Comparison of ENCODE assay signal across 20 mouse cellular contexts in the genomic region with DNA sequence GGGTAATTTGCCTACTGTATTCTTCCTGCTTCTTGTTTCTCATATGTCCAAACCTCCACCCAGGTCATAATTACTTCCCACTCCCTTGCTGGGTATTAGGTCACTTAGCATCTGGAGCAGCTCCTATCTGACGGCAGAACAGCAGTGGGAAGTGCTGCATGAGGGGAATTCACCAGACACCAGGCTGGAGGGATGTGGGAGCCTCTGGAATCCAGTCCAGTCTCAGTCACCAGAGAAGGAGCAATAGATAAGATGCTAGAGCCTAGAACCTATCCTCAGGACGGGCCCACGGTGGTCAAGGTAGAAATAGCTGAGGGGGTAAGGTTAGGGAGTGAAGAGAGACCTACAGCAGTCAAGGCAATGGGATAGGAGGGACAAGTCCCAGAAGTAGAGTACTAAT.
A peak's percentile ranks its signal among the peaks of the same experiment; 100 is the strongest.
DNase-seq lines count a peak whose midpoint lies in the region; ATAC-seq lines count a peak whose summit lies in the region.
"Had no signal": no experiment of that assay in that cellular context is flagged by ENCODE, and none has a peak within 500 bp of the region (broad histone marks: within the 10 kb centered on the region; RNA-seq: fewer than 3 reads in every experiment).

No protein-coding gene starts in this region.

- no peaks in the 10 kb centered on the region for H3K27me3 ChIP-seq in embryonic facial prominence, embryonic 15.5 days
- H3K27me3 ChIP-seq in embryonic facial prominence, embryonic 10.5 days (replicated peaks; ENCODE audit: low read depth, poor library complexity, severe bottlenecking) = no peaks in the 10 kb centered on the region; the same call in 1 of the 2 replicates
- peaks cover 19% of the 10 kb centered on the region; the same call in 1 of the 2 replicates for H3K27me3 ChIP-seq in heart, embryonic 10.5 days (ENCODE audit: insufficient read depth, poor library complexity, severe bottlenecking)
- H3K27me3 ChIP-seq in midbrain, embryonic 11.5 days (ENCODE audit: control insufficient read depth, insufficient read depth, low read length) = no peaks in the 10 kb centered on the region
- H3K27me3 ChIP-seq in midbrain, embryonic 14.5 days (ENCODE audit: control insufficient read depth, insufficient read depth, low read length) = no peaks in the 10 kb centered on the region

- H3K9ac ChIP-seq in embryonic facial prominence, embryonic 15.5 days = no peak overlapping the region
- H3K9ac ChIP-seq in midbrain, embryonic 11.5 days (ENCODE audit: low read length) = no peak overlapping the region
- no peak overlapping the region for H3K9ac ChIP-seq in midbrain, embryonic 14.5 days (replicated peaks; ENCODE audit: low read length)

- no peak overlapping the region for H3K4me3 ChIP-seq in embryonic facial prominence, embryonic 15.5 days (replicated peaks)
- no peak overlapping the region for H3K4me3 ChIP-seq in embryonic facial prominence, embryonic 10.5 days
- H3K4me3 ChIP-seq in heart, embryonic 10.5 days = no peak overlapping the region
- no peak overlapping the region for H3K4me3 ChIP-seq in midbrain, embryonic 11.5 days (ENCODE audit: low read depth, low read length)
- H3K4me3 ChIP-seq in midbrain, embryonic 14.5 days (replicated peaks; ENCODE audit: low read depth, low read length) = no peak overlapping the region

- H3K9me3 ChIP-seq in embryonic facial prominence, embryonic 15.5 days (replicated peaks) = no peaks in the 10 kb centered on the region
- no peaks in the 10 kb centered on the region for H3K9me3 ChIP-seq in embryonic facial prominence, embryonic 10.5 days
- no peaks in the 10 kb centered on the region for H3K9me3 ChIP-seq in heart, embryonic 10.5 days
- H3K9me3 ChIP-seq in midbrain, embryonic 11.5 days (ENCODE audit: control insufficient read depth, low read length) = no peaks in the 10 kb centered on the region
- H3K9me3 ChIP-seq in midbrain, embryonic 14.5 days (ENCODE audit: control insufficient read depth, low read length) = no peaks in the 10 kb centered on the region
- H3K9me3 ChIP-seq: G1E had no signal

- no peaks in the 10 kb centered on the region for H3K36me3 ChIP-seq in embryonic facial prominence, embryonic 15.5 days
- H3K36me3 ChIP-seq in embryonic facial prominence, embryonic 10.5 days (replicated peaks) = no peaks in the 10 kb centered on the region
- H3K36me3 ChIP-seq in heart, embryonic 10.5 days = no peaks in the 10 kb centered on the region
- no peaks in the 10 kb centered on the region for H3K36me3 ChIP-seq in midbrain, embryonic 11.5 days (ENCODE audit: control insufficient read depth, insufficient read depth, low read length)
- H3K36me3 ChIP-seq in midbrain, embryonic 14.5 days (ENCODE audit: control insufficient read depth, insufficient read depth, low read length) = no peaks in the 10 kb centered on the region
- H3K36me3 ChIP-seq: G1E had no signal

- ATAC-seq in embryonic facial prominence, embryonic 15.5 days (ENCODE audit: insufficient number of reproducible peaks, low FRiP score, low TSS enrichment, low read depth) = no peak
- no peak for ATAC-seq in midbrain, embryonic 11.5 days (ENCODE audit: low FRiP score)
- ATAC-seq in midbrain, embryonic 14.5 days (ENCODE audit: low FRiP score, low TSS enrichment) = no peak
- ATAC-seq: activated CD4-positive, CD25-positive, alpha-beta regulatory T cell, adult 4 months; CD4-positive, CD25-positive, alpha-beta regulatory T cell, adult 4 months; Patski had no signal

- peaks cover 12% of the 10 kb centered on the region for H3K4me1 ChIP-seq in embryonic facial prominence, embryonic 15.5 days
- H3K4me1 ChIP-seq in embryonic facial prominence, embryonic 10.5 days = peaks cover 8% of the 10 kb centered on the region
- H3K4me1 ChIP-seq in heart, embryonic 10.5 days = 0 out of 2 replicates have a peak, but pooled peaks cover 3% of the 10 kb centered on the region
- H3K4me1 ChIP-seq in midbrain, embryonic 11.5 days (ENCODE audit: control insufficient read depth, insufficient read depth, low read length) = no peaks in the 10 kb centered on the region
- no peaks in the 10 kb centered on the region for H3K4me1 ChIP-seq in midbrain, embryonic 14.5 days (ENCODE audit: control insufficient read depth, insufficient read depth, low read length)

- no peak for DNase-seq in embryonic facial prominence, embryonic 10.5 days (ENCODE audit: low spot score)
- DNase-seq in heart, adult 11 months = peak; percentile 53
- no peak for DNase-seq in heart, embryonic 10.5 days (ENCODE audit: low spot score)
- DNase-seq in midbrain, embryonic 11.5 days (ENCODE audit: low spot score, missing footprints) = peak; percentile 70
- no peak for DNase-seq in midbrain, embryonic 14.5 days
- DNase-seq: adrenal gland, adult 2 months; adrenal gland, adult 8-10 months; adrenal gland, postnatal 10 days; adrenal gland, postnatal 14 days; adrenal gland, postnatal 25 days; adrenal gland, postnatal 36 days; B cell, adult 2 months; cerebellum, adult 11 months; cerebellum, adult 11-12 months; cerebellum, adult 18-20 months had no signal

- no peak overlapping the region for H3K4me2 ChIP-seq in embryonic facial prominence, embryonic 15.5 days (replicated peaks)
- H3K4me2 ChIP-seq in midbrain, embryonic 11.5 days = no peak overlapping the region
- H3K4me2 ChIP-seq in midbrain, embryonic 14.5 days (ENCODE audit: low read length) = no peak overlapping the region

- WGBS in embryonic facial prominence, embryonic 15.5 days = 81% methylated on average over 3 of the region's 3 CpGs
- WGBS in embryonic facial prominence, embryonic 10.5 days = 85% methylated on average over 3 of the region's 3 CpGs
- 52% methylated on average over 3 of the region's 3 CpGs for WGBS in heart, embryonic 10.5 days
- WGBS in midbrain, embryonic 11.5 days = 91% methylated on average over 3 of the region's 3 CpGs
- 89% methylated on average over 3 of the region's 3 CpGs for WGBS in midbrain, embryonic 14.5 days

- H3K27ac ChIP-seq in embryonic facial prominence, embryonic 15.5 days (replicated peaks) = peak overlapping the region; percentile 65
- H3K27ac ChIP-seq in embryonic facial prominence, embryonic 10.5 days (replicated peaks) = no peak overlapping the region
- no peak overlapping the region for H3K27ac ChIP-seq in heart, embryonic 10.5 days
- no peak overlapping the region for H3K27ac ChIP-seq in midbrain, embryonic 11.5 days (ENCODE audit: low read depth, low read length)
- H3K27ac ChIP-seq in midbrain, embryonic 14.5 days (replicated peaks; ENCODE audit: low read depth, low read length) = no peak overlapping the region

Comparison
In these comparisons a context has a peak if more than half of its experiments do, and no peak if none do; other contexts are left out.
1. DNase-seq: peak in heart, adult 11 months (single experiment) and midbrain, embryonic 11.5 days (single experiment); none in embryonic facial prominence, embryonic 10.5 days (single experiment), heart, embryonic 10.5 days (single experiment) and midbrain, embryonic 14.5 days (single experiment).